In the genomic region with DNA sequence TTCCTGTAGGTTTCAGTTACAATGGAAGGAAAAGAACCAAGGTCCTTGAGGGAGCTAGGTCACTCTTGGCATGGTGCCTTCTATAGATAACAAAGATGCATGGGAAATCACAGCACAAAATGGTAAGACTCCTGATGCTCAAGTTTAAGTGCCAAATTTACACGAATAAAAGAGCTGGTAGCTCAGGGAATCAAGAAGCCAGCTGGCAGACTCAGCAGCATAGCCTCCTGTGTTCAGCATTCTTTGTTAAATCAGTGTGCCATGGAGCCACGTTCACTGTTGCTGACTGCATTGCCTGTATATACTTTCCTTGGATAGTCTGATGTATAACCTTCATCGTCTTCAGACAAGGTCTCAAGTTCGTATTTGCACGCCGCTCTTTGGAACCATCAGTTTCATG, we compare ENCODE assay signal across 24 mouse cellular contexts. TPM values are rescaled to one million over a fixed set of nuclear protein-coding genes. Genes with fewer than 3 reads are reported as not detected.
DNase-seq lines count a peak whose midpoint lies in the region; ATAC-seq and TF ChIP-seq lines count a peak whose summit lies in the region.
"Had no signal": no experiment of that assay in that cellular context is flagged by ENCODE, and none has a peak within 500 bp of the region (broad histone marks: within the 10 kb centered on the region; RNA-seq: fewer than 3 reads in every experiment).

No protein-coding gene starts in this region.

- H3K4me3 ChIP-seq in forebrain, postnatal 0 days (ENCODE audit: low read depth, low read length): no peak overlapping the region
- H3K4me3 ChIP-seq in forebrain, embryonic 13.5 days: no peak overlapping the region
- H3K4me3 ChIP-seq: hindbrain, embryonic 13.5 days; intestine, embryonic 15.5 days; left cerebral cortex, adult 2 months; neural tube, embryonic 12.5 days had no signal

- H3K4me1 ChIP-seq in forebrain, postnatal 0 days (ENCODE audit: insufficient read depth): no peaks in the 10 kb centered on the region
- H3K4me1 ChIP-seq in forebrain, embryonic 13.5 days: no peaks in the 10 kb centered on the region
- H3K4me1 ChIP-seq: neural tube, embryonic 12.5 days had no signal

- no peak for TF ChIP-seq CTCF in forebrain, postnatal 0 days (IDR thresholded peaks at IDR 0.05; ENCODE audit: low read depth)

- no peak overlapping the region for H3K9ac ChIP-seq in forebrain, postnatal 0 days
- no peak overlapping the region for H3K9ac ChIP-seq in forebrain, embryonic 13.5 days
- H3K9ac ChIP-seq: hindbrain, embryonic 13.5 days; intestine, embryonic 15.5 days; liver, postnatal 0 days; neural tube, embryonic 12.5 days had no signal

- peak; percentile 79 for ATAC-seq in forebrain, postnatal 0 days
- ATAC-seq in forebrain, embryonic 13.5 days: no peak
- ATAC-seq: intestine, embryonic 15.5 days; liver, postnatal 0 days had no signal

- DNase-seq in cerebellum, adult 11-12 months: peak; percentile 30
- DNase-seq in cerebellum, postnatal 4 days (ENCODE audit: low spot score in 2 of 2): no peak
- peak; percentile 76 for DNase-seq in forebrain, postnatal 0 days
- peak; percentile 45 for DNase-seq in layer of hippocampus, adult 9-11 months
- DNase-seq in layer of hippocampus, postnatal 25 days (ENCODE audit: extremely low spot score in 1 of 2, low spot score in 1 of 2): no peak
- peak; percentile 74 for DNase-seq in brain, adult 2 months (ENCODE audit: low read depth, low spot score)
- no peak for DNase-seq in thymus, postnatal 36 days
- DNase-seq: adrenal gland, adult 2 months; embryo, embryonic 11 days; heart, postnatal 10 days; kidney, adult 9 months; kidney, postnatal 36 days; left cerebral cortex, postnatal 4 days; liver; liver, postnatal 0 days; lung, postnatal 36 days; right cerebral cortex, adult 18-20 months; thymus, postnatal 14 days had no signal

- no peaks in the 10 kb centered on the region for H3K27me3 ChIP-seq in forebrain, postnatal 0 days (ENCODE audit: insufficient read depth, low read length)
- H3K27me3 ChIP-seq in forebrain, embryonic 13.5 days: no peaks in the 10 kb centered on the region
- H3K27me3 ChIP-seq: hindbrain, embryonic 13.5 days; intestine, embryonic 15.5 days; neural tube, embryonic 12.5 days had no signal

- no peaks in the 10 kb centered on the region for H3K36me3 ChIP-seq in forebrain, postnatal 0 days (ENCODE audit: insufficient read depth)
- H3K36me3 ChIP-seq in forebrain, embryonic 13.5 days (ENCODE audit: poor library complexity, severe bottlenecking): peaks cover 3% of the 10 kb centered on the region; the same call in 1 of the 2 replicates
- H3K36me3 ChIP-seq: intestine, embryonic 15.5 days; neural tube, embryonic 12.5 days had no signal

- H3K27ac ChIP-seq in forebrain, postnatal 0 days (ENCODE audit: low read depth, low read length): peak overlapping the region; percentile 23; the same call in 1 of the 2 replicates
- no peak overlapping the region for H3K27ac ChIP-seq in forebrain, embryonic 13.5 days
- H3K27ac ChIP-seq: hindbrain, embryonic 13.5 days; intestine, embryonic 15.5 days; left cerebral cortex, adult 2 months; neural tube, embryonic 12.5 days had no signal

- no peaks in the 10 kb centered on the region for H3K9me3 ChIP-seq in forebrain, postnatal 0 days (ENCODE audit: low read length)
- H3K9me3 ChIP-seq in forebrain, embryonic 13.5 days (replicated peaks): no peaks in the 10 kb centered on the region
- H3K9me3 ChIP-seq: hindbrain, embryonic 13.5 days; intestine, embryonic 15.5 days; neural tube, embryonic 12.5 days had no signal

- no peak overlapping the region for H3K4me2 ChIP-seq in forebrain, postnatal 0 days (ENCODE audit: low read depth)
- H3K4me2 ChIP-seq in forebrain, embryonic 13.5 days: no peak overlapping the region
- H3K4me2 ChIP-seq: heart, embryonic 11.5 days; hindbrain, embryonic 13.5 days; intestine, embryonic 15.5 days; neural tube, embryonic 12.5 days had no signal

- WGBS in forebrain, postnatal 0 days: 57% methylated on average over 6 of the region's 6 CpGs
- 87% methylated on average over 6 of the region's 6 CpGs for WGBS in forebrain, embryonic 13.5 days

RNA-seq across cellular contexts. Expression of a gene that starts 33.2 kb away (rescaled TPM):
- 49.5 and 64.7 TPM in 2 replicates for total RNA-seq in forebrain, postnatal 0 days (2014; rRNA removed)
- polyA plus RNA-seq in forebrain, postnatal 0 days (2015; fragmentation: Nextera tagmentation; extraction: Ambion mirVana): 58.2 and 74.1 TPM in 2 replicates
- 72.3 and 80.2 TPM in 2 replicates for polyA plus RNA-seq in forebrain, embryonic 13.5 days (2015; fragmentation: Nextera tagmentation; extraction: Ambion mirVana)
- 10 to 100 TPM; 70.3 to 71.2 TPM for total RNA-seq in layer of hippocampus, postnatal 25 days (2021)

RNA-seq across cellular contexts. Expression of a gene that starts 33.7 kb away (rescaled TPM):
- 7.7 TPM in 2 replicates for total RNA-seq in forebrain, postnatal 0 days (2014; rRNA removed)
- polyA plus RNA-seq in forebrain, postnatal 0 days (2015; fragmentation: Nextera tagmentation; extraction: Ambion mirVana): 2.6 and 4.1 TPM in 2 replicates
- polyA plus RNA-seq in forebrain, embryonic 13.5 days (2015; fragmentation: Nextera tagmentation; extraction: Ambion mirVana): 2.9 and 3.3 TPM in 2 replicates
- total RNA-seq in layer of hippocampus, postnatal 25 days (2021): 10 to 100 TPM; 47.7 to 54.3 TPM

Comparison
In these comparisons a context has a peak if more than half of its experiments do, and no peak if none do; other contexts are left out.
1. DNase-seq: peak in cerebellum, adult 11-12 months (single experiment), forebrain, postnatal 0 days (single experiment), layer of hippocampus, adult 9-11 months (single experiment) and brain, adult 2 months (single experiment); none in cerebellum, postnatal 4 days (0 of 2), layer of hippocampus, postnatal 25 days (0 of 2) and thymus, postnatal 36 days (0 of 2).